Mouse (Mus musculus) kidney, embryonic 16.5 days (tissue): ENCODE measurements around the gene Pqlc2. TPM values are rescaled to one million over a fixed set of nuclear protein-coding genes. Genes with fewer than 3 reads are reported as not detected.

Experiments
- ATAC-seq: fragments of 200-750 bp; cut with Nextera tagmentation; 2 replicates; pipeline ENCODE4 v1.8.0; 2017; ENCODE audit warnings: moderate TSS enrichment; ENCODE audit not compliant: low FRiP score, low TSS enrichment
- H3K27ac ChIP-seq: fragments of 300-500 bp; sonication (generic); 2 replicates; pipeline ENCODE4 v1.5.1; 2014; ENCODE audit warnings: low read length
- H3K27me3 ChIP-seq: fragments of 300-500 bp; sonication (generic); 2 replicates; pipeline ENCODE4 v1.6.1; 2014; ENCODE audit warnings: low read length, control low read depth, mixed read lengths; ENCODE audit not compliant: insufficient read depth
- H3K36me3 ChIP-seq: fragments of 300-500 bp; sonication (generic); 2 replicates; pipeline ENCODE4 v1.6.1; 2014; ENCODE audit warnings: low read length, control low read depth, mixed read lengths; ENCODE audit not compliant: insufficient read depth
- H3K4me1 ChIP-seq: fragments of 300-500 bp; sonication (generic); 2 replicates; pipeline ENCODE4 v1.6.1; 2014; ENCODE audit warnings: low read length, control low read depth, mixed read lengths; ENCODE audit not compliant: insufficient read depth
- H3K4me2 ChIP-seq: fragments of 300-500 bp; sonication (generic); replicated peaks from 2 replicates; pipeline ENCODE4 v1.6.1; 2014; ENCODE audit warnings: low read depth, low read length
- H3K4me3 ChIP-seq: fragments of 300-500 bp; sonication (generic); 2 replicates; pipeline ENCODE4 v1.5.1; 2014; ENCODE audit warnings: mild to moderate bottlenecking, low read length
- H3K9ac ChIP-seq: fragments of 300-500 bp; sonication (generic); replicated peaks from 2 replicates; pipeline ENCODE4 v1.6.1; 2014; ENCODE audit warnings: low read length
- H3K9me3 ChIP-seq: fragments of 300-500 bp; sonication (generic); 2 replicates; pipeline ENCODE4 v1.6.1; 2016; ENCODE audit warnings: low read length, control low read depth
- WGBS: fragments of 180-500 bp; shearing (Covaris S2); extraction: QIAGEN DNeasy Blood & Tissue Kit; methylation state at CpG from one replicate; pipeline ENCODE4 v1.1.7; 2014; 5-methylcytosine and 5-hydroxymethylcytosine counted together
- polyA plus RNA-seq: library from polyadenylated mRNA; unstranded; fragments of >200 nt; fragmentation: Nextera tagmentation; extraction: Ambion mirVana; gene quantifications from 2 replicates; pipeline ENCODE4 v1.2.1, GENCODE M21; 2015

Gene Pqlc2
- polyA plus RNA-seq, 1 experiment from 2014 or later: 17.6 TPM

DNA sequence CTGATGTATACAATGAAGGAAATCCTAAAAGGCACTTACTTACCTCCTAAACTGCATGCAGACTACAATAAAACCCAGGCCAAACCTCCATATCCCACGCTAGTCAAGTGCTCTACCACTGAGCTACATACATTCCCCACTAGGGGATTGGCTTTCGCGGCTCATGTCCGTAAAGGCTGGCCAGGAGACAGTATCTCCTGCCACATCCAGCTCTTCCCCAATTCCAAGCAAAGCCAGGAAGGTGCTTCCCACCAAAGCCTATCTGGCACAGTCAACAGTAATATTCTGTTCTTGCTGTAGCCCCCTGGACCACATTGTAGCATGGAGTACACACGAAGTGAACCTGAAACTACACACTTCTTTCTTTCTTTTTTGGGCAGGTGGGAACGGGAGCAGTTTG is 857 bp downstream of the Pqlc2 start:
- no peak overlapping the region for H3K27ac ChIP-seq

GRCm38 (mm10) chr4:139307916-139308315 is 2.6 kb downstream of the Pqlc2 start:
- H3K4me2 ChIP-seq: no peak overlapping the region
- H3K9ac ChIP-seq: no peak overlapping the region
- no peak overlapping the region for H3K4me3 ChIP-seq
- no peaks in the 10 kb centered on the region for H3K27me3 ChIP-seq
- 86% methylated on average over 5 of the region's 5 CpGs for WGBS
- H3K36me3 ChIP-seq: no peaks in the 10 kb centered on the region
- no peaks in the 10 kb centered on the region for H3K9me3 ChIP-seq
- no peak for ATAC-seq
- H3K4me1 ChIP-seq: peaks cover 19% of the 10 kb centered on the region; the same call in 1 of the 2 replicates
- no peak overlapping the region for H3K27ac ChIP-seq

More for the DNA sequence above, 857 bp downstream of the Pqlc2 start:
- ATAC-seq: no peak
- Histone ChIP-seq H3K36me3 (peaks cover 7% of the 10 kb centered on the region), H3K9me3 (no peaks in the 10 kb centered on the region), H3K4me2 (peak overlapping the region; percentile 95), H3K27me3 (no peaks in the 10 kb centered on the region), H3K9ac (peak overlapping the region; percentile 92), H3K4me1 (peaks cover 19% of the 10 kb centered on the region; the same call in 1 of the 2 replicates), H3K4me3 (peak overlapping the region; percentile 84)
- 19% methylated on average over 6 of the region's 6 CpGs for WGBS

- ATAC-seq: no peak
- WGBS: 80% methylated on average over 3 of the region's 3 CpGs
- Histone ChIP-seq H3K4me1 (peaks cover 7% of the 10 kb centered on the region; the same call in 1 of the 2 replicates), H3K36me3 (0 out of 2 replicates have a peak, but pooled peaks cover 3% of the 10 kb centered on the region), H3K9ac (no peak overlapping the region; the same call in 1 of the 2 replicates), H3K27ac (no peak overlapping the region), H3K9me3 (no peaks in the 10 kb centered on the region), H3K4me3 (no peak overlapping the region), H3K27me3 (no peaks in the 10 kb centered on the region), H3K4me2 (no peak overlapping the region)
Measured at GRCm38 (mm10) chr4:139305521-139305920, 5.0 kb downstream of the Pqlc2 start.

DNA sequence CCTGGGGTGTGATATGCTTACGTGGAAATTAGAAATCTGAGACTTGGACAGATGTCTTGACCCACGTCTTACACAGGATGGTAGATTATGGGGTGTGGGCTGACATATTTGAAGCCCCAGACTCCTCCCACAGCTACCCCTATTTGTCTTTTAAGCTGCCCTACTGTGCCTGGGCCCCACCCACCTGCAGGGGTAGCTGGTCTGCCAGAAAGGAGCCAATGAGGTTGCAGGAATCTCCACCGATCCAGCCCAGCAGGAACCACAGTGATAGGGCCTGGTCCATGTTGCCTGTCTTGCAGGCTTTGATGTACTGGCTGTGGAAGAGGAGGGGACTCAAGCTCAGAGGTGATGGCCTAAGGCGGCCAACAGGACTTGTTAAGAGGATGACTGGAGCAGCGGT is 8.3 kb downstream of the Pqlc2 start:
- H3K36me3 ChIP-seq: peaks cover 8% of the 10 kb centered on the region; the same call in 1 of the 2 replicates
- no peak for ATAC-seq

DNA sequence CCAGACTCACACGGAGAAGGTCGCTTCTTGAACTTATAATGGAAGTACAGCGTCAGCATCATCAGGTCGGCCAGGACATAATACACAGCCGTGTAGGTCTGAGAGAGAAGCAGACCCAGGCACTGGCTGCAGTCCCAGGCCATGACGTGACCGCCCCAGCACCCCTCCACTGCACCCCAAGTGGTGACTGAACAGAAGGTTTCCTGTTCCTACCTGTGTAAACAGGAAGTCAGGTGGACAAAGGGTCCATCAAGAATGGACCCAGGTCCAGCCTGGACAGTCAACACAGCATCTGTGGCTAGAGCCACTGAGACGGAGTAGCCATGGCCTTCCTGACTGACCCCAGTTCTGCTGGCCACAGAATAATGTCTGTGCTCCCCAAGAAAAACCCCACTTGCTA is 8.7 kb downstream of the Pqlc2 start:
- no peak overlapping the region for H3K4me3 ChIP-seq
- H3K36me3 ChIP-seq: peaks cover 8% of the 10 kb centered on the region; the same call in 1 of the 2 replicates
- H3K9ac ChIP-seq: no peak overlapping the region
- 91% methylated on average over 8 of the region's 8 CpGs for WGBS
- H3K4me2 ChIP-seq: no peak overlapping the region
- no peaks in the 10 kb centered on the region for H3K9me3 ChIP-seq
- no peaks in the 10 kb centered on the region for H3K27me3 ChIP-seq
- no peaks in the 10 kb centered on the region for H3K4me1 ChIP-seq
- no peak for ATAC-seq
- H3K27ac ChIP-seq: no peak overlapping the region

More for the DNA sequence above, 8.3 kb downstream of the Pqlc2 start:
- H3K4me2 ChIP-seq: no peak overlapping the region
- no peaks in the 10 kb centered on the region for H3K9me3 ChIP-seq
- WGBS: 65% methylated on average over 5 of the region's 5 CpGs
- H3K4me3 ChIP-seq: no peak overlapping the region
- H3K9ac ChIP-seq: no peak overlapping the region
- H3K27me3 ChIP-seq: no peaks in the 10 kb centered on the region
- no peaks in the 10 kb centered on the region for H3K4me1 ChIP-seq
- H3K27ac ChIP-seq: no peak overlapping the region

DNA sequence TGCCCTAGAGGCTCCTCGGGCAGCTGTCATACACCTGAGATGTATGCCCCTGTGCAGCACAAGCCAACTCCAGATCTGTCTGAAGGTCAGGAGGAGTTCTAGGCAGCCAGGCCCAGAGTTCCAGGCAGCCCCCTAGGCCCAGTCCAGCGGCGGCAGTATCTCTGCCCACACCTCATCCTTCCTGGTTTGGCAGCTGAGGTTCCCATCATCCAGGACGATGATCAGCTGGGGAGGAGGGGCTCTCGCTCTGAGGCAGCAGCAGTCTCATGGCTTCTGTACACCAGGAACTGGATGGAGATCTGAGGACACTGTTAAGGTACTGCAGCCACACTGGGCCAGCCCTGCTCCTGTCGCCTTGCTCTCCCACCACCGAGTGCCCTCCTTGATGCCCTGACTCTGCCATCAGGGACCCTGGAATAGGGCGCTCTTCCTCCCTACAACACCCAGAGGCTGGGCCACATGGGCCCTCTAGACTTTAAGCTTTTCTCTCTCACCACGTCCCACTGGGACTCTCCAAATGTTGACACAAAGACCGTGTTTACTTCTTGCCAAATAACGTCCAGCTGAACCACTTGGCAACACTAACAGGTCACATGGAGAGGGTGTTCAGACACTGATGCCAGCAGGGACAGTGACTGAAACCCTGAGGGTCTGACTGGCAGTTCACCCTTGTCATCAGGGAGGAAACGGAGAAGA is 11.7 kb downstream of the Pqlc2 start:
- ATAC-seq: no peak
- Histone ChIP-seq H3K27ac (no peak overlapping the region), H3K27me3 (no peaks in the 10 kb centered on the region), H3K9me3 (no peaks in the 10 kb centered on the region), H3K4me2 (no peak overlapping the region), H3K4me3 (no peak overlapping the region), H3K4me1 (no peaks in the 10 kb centered on the region), H3K9ac (no peak overlapping the region), H3K36me3 (peaks cover 8% of the 10 kb centered on the region; the same call in 1 of the 2 replicates)
- WGBS: 83% methylated on average over 12 of the region's 12 CpGs

- Histone ChIP-seq H3K4me3 (no peak overlapping the region), H3K27ac (no peak overlapping the region), H3K36me3 (peaks cover 8% of the 10 kb centered on the region; the same call in 1 of the 2 replicates), H3K9ac (no peak overlapping the region), H3K4me1 (no peaks in the 10 kb centered on the region), H3K9me3 (no peaks in the 10 kb centered on the region), H3K4me2 (no peak overlapping the region), H3K27me3 (no peaks in the 10 kb centered on the region)
- no peak for ATAC-seq
- whole genome bisulfite sequencing: 86% methylated on average over 4 of the region's 4 CpGs
Measured at GRCm38 (mm10) chr4:139297566-139297965, 12.9 kb downstream of the Pqlc2 start.

DNA sequence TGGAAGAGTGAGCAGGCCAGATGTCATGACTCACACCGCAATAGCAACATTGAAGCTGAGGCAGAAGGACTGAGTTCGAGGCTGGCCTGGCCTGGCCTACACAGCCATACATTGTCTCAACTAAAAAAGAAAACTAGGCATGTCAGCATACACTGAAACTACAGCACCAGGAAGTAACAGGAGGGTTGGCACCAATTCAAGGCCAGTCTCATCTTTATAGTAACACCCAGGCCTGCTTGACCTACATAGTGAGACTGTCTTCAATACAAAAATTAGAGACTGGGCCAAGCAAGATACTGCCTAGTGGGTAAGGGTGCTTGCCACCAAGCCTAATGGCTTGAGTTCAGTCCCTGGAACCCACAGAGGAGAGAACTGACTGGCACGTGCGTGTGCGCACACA is 18.5 kb downstream of the Pqlc2 start:
- H3K9ac ChIP-seq: no peak overlapping the region
- no peaks in the 10 kb centered on the region for H3K27me3 ChIP-seq
- no peak for ATAC-seq
- H3K27ac ChIP-seq: no peak overlapping the region
- WGBS: 90% methylated on average over 5 of the region's 5 CpGs
- no peaks in the 10 kb centered on the region for H3K9me3 ChIP-seq
- H3K4me3 ChIP-seq: no peak overlapping the region
- 0 out of 2 replicates have a peak, but pooled peaks cover 2% of the 10 kb centered on the region for H3K4me1 ChIP-seq
- peaks cover 42% of the 10 kb centered on the region for H3K36me3 ChIP-seq
- H3K4me2 ChIP-seq: no peak overlapping the region

GRCm38 (mm10) chr4:139291099-139291498 is 19.4 kb downstream of the Pqlc2 start:
- Histone ChIP-seq H3K27ac (no peak overlapping the region), H3K4me3 (no peak overlapping the region), H3K9me3 (no peaks in the 10 kb centered on the region), H3K36me3 (peaks cover 44% of the 10 kb centered on the region), H3K9ac (no peak overlapping the region), H3K4me2 (no peak overlapping the region), H3K4me1 (0 out of 2 replicates have a peak, but pooled peaks cover 2% of the 10 kb centered on the region), H3K27me3 (no peaks in the 10 kb centered on the region)
- WGBS: 75% methylated on average over 16 of the region's 16 CpGs
- ATAC-seq: no peak

GRCm38 (mm10) chr4:139289017-139289416 is 21.5 kb downstream of the Pqlc2 start:
- peaks cover 10% of the 10 kb centered on the region for H3K4me1 ChIP-seq
- H3K9me3 ChIP-seq: no peaks in the 10 kb centered on the region
- no peaks in the 10 kb centered on the region for H3K27me3 ChIP-seq
- WGBS: 72% methylated on average over 10 of the region's 10 CpGs
- H3K4me3 ChIP-seq: no peak overlapping the region
- H3K27ac ChIP-seq: no peak overlapping the region
- H3K4me2 ChIP-seq: no peak overlapping the region
- peaks cover 47% of the 10 kb centered on the region for H3K36me3 ChIP-seq
- H3K9ac ChIP-seq: no peak overlapping the region
- 0 out of 2 replicates have a peak, but pooled peaks have one; percentile 24 for ATAC-seq
